Mouse (Mus musculus) left cerebral cortex, postnatal 25 days (tissue): ENCODE measurements at regions not wholly inside any gene's neighbourhood (a gene's known extent, or its start where the extent isn't known, plus 50 kb on each side); places are given as distances from the start of the nearest gene placed in this dataset.
A peak's percentile ranks its signal among the peaks of the same experiment; 100 is the strongest.

Experiments used
- DNase-seq, 2 experiments: peaks; one replicate each; pipeline ENCODE4 v3.0.0; 2022; ENCODE audit warnings: low spot score in 2 of 2, mixed read lengths in 1 of 2
- intact Hi-C: fragments of 180-260 bp; cut with DNase I; formaldehyde crosslinking; loops from one replicate; pipeline ENCODE4 v1.15.1; 2025

- DNase-seq = no peak
- intact Hi-C loops = no loop called here
These were observed 80.2 kb downstream of the Dhrs2 start for GRCm38 (mm10) chr14:55301996-55302395.

DNA sequence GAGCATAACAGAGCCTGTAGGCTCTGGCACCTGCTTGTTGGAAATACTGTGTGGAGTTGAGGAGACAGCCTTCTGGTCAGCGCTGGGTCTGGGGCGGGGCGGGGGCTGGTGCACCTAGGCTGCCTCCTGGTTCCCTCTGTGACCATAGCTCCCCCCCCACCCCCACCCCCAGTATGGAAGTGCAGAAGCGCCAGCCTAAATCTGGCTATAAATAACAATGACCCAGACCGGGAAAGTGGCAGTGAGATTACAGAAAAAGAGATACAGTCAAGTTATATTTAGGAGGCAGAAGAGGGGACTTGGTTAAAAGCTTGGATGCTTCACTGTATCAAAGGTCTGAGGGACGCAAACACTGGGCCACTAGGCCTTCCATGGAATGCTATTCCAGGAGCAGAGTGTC, 91.8 kb downstream of the Dhrs2 start:
- intact Hi-C loops = no loop called here
- DNase-seq = no peak

DNA sequence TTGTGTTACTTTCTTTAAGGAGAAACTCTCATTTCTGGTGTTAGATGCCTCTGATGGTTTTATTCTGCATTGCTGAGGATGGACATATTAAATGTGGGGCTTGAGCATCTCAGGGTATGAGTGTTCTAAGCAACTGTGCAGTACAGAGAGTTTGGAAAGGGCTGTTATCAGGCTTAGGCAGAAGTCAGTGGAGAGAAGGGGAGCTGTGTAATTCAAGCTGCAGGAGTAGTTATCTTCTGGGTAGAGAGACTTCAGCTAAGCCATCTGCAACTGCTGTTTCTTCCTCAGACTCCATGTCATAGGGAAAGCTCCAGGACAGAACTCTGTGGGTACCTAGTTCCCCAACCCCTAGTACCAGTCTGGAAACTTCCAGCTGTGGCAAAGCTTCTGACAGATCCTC, 102.1 kb downstream of the Dhrs2 start:
- no peak for DNase-seq
- intact Hi-C loops = no loop called here

GRCm38 (mm10) chr14:55324335-55324734, 102.5 kb downstream of the Dhrs2 start:
- intact Hi-C loops = no loop called here

DNA sequence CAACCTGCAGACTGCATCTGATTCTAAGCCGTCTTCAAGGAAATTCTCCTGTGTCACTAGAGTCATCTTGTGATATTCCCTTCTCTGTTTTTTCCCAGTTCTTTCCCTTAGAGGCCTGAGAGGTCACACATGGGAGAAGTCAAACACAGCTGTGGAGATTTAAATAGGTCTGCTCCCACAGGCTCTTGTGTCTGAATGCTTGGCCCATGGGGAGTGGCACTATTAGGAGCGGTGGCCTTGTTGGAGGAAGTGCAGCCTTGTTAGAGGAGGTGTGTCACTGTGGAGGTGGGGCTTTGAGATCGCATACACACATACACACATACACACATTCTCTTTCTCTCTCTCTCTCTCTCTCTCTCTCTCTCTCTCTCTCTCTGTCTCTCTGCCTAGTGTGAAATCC, 112.0 kb downstream of the Dhrs2 start:
- intact Hi-C loops = no loop called here
- no peak for DNase-seq

More at GRCm38 (mm10) chr14:55324335-55324734, 102.5 kb downstream of the Dhrs2 start:
- no peak for DNase-seq

- intact Hi-C loops = no loop called here
- DNase-seq = no peak
These were observed 112.5 kb downstream of the Dhrs2 start for GRCm38 (mm10) chr14:55334305-55334704.

DNA sequence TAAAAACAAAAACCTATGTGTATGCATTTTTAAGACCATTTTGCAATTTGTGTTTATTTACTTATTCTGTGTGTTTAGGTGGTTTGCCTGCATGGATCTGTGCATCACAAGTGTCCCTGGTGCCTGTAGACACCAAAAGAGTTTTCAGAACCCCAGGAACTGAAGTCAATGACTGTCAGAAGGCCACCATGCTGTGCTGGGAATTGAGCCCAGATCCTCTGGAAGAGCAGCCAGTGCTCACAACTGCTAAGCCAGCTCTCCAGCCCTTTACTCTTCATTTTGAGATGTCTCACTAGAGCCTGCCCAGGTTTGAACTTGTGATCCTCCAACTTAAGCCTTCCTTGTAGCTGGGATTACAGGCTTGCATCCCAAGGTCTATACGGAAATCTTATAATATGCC, 113.8 kb downstream of the Dhrs2 start:
- intact Hi-C loops = no loop called here
- no peak for DNase-seq

- DNase-seq = peak in 1 of 2 experiments; percentile 75
- intact Hi-C loops = no loop called here
These were observed 114.8 kb downstream of the Dhrs2 start for GRCm38 (mm10) chr14:55336451-55337195.

DNA sequence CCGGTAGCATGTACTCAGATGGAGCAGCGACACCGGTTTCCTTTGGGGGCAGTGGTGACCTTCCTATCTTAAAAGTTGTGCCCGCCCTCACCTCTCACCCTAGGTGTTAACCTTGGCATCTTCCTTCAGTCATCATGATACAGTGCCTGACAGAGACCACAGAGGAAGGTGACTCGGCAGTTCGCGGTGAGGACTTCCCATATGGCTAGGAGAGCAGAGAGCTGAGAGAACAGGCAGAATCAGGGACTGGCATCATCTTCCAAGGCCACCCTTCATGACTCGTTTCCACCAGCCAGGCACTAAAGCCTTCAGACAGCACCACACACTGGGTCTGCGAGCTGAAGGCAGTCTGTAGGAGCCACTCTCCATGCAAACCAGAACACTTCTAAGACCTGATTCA, 116.2 kb downstream of the Dhrs2 start:
- intact Hi-C loops = no loop called here
- no peak for DNase-seq

DNA sequence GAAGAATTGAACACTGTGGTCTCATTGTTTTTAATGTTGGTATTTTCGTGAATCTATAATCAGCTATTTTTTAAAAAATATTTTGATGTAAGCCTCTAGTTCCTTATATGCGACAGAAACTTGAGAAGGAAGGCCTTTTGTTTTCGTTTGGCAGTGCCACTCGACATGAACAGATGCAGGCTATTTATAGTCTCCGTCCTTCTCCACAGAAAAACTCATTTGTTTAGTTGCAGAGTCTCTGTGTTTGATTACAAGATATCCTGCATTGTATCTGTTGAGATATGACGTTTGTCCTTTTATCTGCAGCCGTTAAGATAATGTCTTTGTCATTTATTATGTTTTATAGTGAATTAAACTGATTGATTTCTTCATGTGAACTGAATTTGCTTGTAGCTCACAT, 116.7 kb downstream of the Dhrs2 start:
- intact Hi-C loops = no loop called here
- no peak for DNase-seq

DNA sequence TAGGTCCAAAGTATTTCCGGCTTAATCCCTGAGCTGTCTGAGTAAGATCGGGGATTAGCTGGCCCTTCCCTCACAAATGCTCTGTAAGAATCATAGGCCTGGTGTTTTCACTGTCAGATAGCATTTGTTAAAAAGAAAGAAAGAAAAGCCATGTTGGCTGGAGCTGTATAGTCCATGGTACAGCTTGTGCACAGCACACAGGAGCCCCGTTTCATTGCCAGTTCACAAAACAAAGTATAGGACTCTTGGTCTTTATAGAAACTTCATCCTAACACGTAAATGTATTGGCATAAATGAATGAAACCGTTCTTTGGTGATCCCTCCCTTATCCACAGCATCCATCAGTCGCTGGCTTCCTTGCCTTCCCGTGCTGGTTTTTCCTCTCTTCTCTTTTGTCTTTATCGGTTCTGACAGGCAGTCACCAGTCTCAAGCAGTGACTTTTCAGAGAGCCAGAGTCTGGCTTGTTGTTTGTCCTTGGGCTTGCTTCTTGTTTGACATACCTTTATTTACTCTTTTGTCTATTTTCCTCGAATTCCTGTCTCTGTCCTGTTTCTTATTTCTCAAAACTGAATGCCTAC, 117.3 kb downstream of the Dhrs2 start:
- DNase-seq = no peak
- intact Hi-C loops = no loop called here

- intact Hi-C loops = no loop called here
- DNase-seq = no peak
These were observed 121.5 kb downstream of the Dhrs2 start for GRCm38 (mm10) chr14:55343341-55343740.

GRCm38 (mm10) chr14:55343914-55344313, 122.1 kb downstream of the Dhrs2 start:
- intact Hi-C loops = no loop called here
- no peak for DNase-seq

DNA sequence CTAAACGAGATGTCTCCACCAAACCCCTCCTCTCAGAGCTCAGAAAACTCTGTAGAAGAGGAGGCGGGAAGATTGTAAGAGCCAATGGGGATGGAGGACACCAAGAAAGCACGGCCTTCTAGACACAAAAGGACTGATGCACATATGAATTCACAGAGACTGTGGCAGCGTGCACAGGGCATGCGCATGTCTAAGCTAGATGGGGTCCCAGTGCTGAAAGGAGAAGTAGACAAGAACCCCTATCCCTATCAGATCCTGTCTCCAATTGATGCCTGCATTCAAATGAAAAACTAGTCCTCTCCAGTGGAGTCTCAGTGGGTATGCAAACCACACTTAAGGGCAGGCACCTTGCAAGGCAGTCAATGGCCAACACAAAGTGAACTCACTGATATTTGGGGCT, 123.3 kb downstream of the Dhrs2 start:
- no peak for DNase-seq
- intact Hi-C loops = no loop called here

- peak in 1 of 2 experiments; percentile 45 for DNase-seq
- intact Hi-C loops = no loop called here
These were observed 126.3 kb downstream of the Dhrs2 start for GRCm38 (mm10) chr14:55348098-55348497.

GRCm38 (mm10) chr14:55357258-55357657, 121.3 kb upstream of the Dhrs4 start:
- DNase-seq = no peak
- intact Hi-C loops = no loop called here

DNA sequence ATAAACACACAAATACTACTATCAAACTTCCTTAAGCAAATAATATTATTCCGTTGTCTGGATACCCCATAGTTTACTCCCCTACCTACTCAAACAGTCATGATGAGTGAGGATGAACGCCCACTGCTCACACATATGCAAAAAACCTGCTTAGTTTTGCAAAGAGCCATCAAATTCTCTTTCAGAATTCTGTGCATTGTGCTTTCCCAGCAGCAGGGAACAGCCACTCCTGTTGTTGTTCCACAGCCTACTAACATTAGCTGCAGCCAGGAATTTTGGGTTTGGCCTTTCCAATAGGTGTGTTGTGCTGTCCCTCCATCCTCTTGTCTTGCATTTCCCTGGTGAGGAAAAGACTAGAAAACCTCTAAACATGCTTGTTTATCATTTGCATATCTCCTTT, 120.1 kb upstream of the Dhrs4 start:
- intact Hi-C loops = no loop called here
- no peak for DNase-seq

DNA sequence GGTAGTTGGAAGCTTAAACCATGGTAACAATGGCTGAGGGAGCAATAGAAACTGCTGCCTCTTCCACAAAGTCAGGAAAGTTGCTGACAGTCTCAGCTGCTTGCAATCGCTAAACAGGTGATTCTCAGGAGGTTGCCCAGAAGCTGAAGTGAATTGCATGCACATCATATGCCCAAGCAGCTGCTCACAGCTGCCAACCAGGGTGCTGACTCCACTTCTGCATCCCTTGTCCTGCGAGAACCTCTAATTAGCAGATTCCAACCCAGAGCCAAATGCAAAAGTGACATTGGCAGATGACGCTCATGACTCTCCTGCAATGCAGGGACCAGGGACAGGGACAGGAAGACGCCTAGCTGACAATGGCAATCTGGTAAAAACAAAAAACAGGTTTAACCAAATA, 116.2 kb upstream of the Dhrs4 start:
- intact Hi-C loops = no loop called here
- DNase-seq = no peak

GRCm38 (mm10) chr14:55362757-55363156, 115.8 kb upstream of the Dhrs4 start:
- peak in 1 of 2 experiments; percentile 50 for DNase-seq
- intact Hi-C loops = no loop called here

GRCm38 (mm10) chr14:55370384-55370783, 108.2 kb upstream of the Dhrs4 start:
- DNase-seq = no peak
- intact Hi-C loops = no loop called here

DNA sequence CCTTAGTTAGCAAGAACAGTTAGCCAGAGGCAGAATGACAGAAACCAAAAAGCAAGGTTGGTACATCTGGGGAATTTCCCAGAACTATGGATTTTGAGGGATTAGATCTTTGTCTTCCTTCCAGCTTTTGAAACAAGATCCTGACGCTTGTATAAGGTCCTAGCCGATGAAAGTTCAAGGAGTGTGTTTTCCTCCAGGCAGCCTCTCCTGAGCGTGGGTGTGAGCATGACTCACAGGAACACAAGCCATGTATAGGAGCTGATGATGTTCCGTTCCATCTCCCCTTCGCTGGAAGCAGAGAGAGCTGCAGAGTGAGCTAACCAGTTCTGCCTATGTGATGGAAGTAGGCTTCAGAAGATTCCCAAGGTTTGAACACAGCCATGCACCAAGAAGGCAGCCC, 105.6 kb upstream of the Dhrs4 start:
- peak in 1 of 2 experiments; percentile 71 for DNase-seq

GRCm38 (mm10) chr14:55386773-55387172, 91.8 kb upstream of the Dhrs4 start:
- intact Hi-C loops = no loop called here
- peak; percentile 43 to 75 for DNase-seq

More for the DNA sequence above, 105.6 kb upstream of the Dhrs4 start:
- intact Hi-C loops = no loop called here
